Mouse (Mus musculus): ENCODE results near the gene Lrrc38.

DNA sequence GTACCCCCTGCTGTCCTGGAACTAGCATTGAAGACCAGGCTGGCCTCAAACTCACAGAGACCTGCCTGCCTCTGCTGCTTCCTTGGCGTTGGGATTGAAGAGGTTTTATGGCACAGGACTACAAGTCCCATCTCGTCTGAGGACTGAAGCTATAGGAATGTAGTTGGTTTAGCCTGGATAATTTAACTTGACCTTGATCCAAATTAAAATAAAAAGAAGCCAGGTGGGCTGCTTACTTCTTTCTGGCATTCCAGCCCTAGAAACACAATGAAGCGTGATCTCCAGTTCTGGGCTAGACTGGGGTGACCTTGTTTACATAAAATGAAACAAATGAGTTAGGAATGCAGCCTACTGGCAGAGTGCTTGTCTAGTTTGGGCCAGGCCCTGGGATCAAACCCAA, 64.6 kb downstream of the Lrrc38 start:
- TF ChIP-seq CTCF (IDR thresholded peaks at IDR 0.05; ENCODE audit: borderline replicate concordance, control insufficient read depth, extremely low read depth, insufficient read depth, low read length, poor library complexity) (no peak), POLR2A (IDR thresholded peaks at IDR 0.05; ENCODE audit: control insufficient read depth, extremely low read depth, insufficient read depth, low read length, poor library complexity) (no peak)

Data from thymus, adult 2 months (tissue).